Mouse (Mus musculus) hindbrain, embryonic 13.5 days (tissue): ENCODE measurements around the gene Ankrd44. TPM values are rescaled to one million over a fixed set of nuclear protein-coding genes. Genes with fewer than 3 reads are reported as not detected.
A peak's percentile ranks its signal among the peaks of the same experiment; 100 is the strongest.

Source experiments
- ATAC-seq: fragments of 200-750 bp; cut with Nextera tagmentation; 2 replicates; pipeline ENCODE4 v1.8.0; 2017; ENCODE audit warnings: moderate TSS enrichment; ENCODE audit not compliant: low FRiP score
- H3K27ac ChIP-seq: fragments of 300-500 bp; sonication (generic); 2 replicates; pipeline ENCODE4 v1.5.1; 2015; ENCODE audit warnings: inconsistent platforms, mild to moderate bottlenecking, moderate library complexity
- H3K27me3 ChIP-seq: fragments of 300-500 bp; sonication (generic); 2 replicates; pipeline ENCODE4 v1.6.1; 2015; ENCODE audit warnings: mild to moderate bottlenecking, inconsistent platforms
- H3K36me3 ChIP-seq: fragments of 300-500 bp; sonication (generic); 2 replicates; pipeline ENCODE4 v1.6.1; 2015; ENCODE audit warnings: mild to moderate bottlenecking, inconsistent platforms
- H3K4me1 ChIP-seq: fragments of 300-500 bp; sonication (generic); replicated peaks from 2 replicates; pipeline ENCODE4 v1.6.1; 2015; ENCODE audit warnings: inconsistent platforms
- H3K4me2 ChIP-seq: fragments of 300-500 bp; sonication (generic); 2 replicates; pipeline ENCODE4 v1.6.1; 2015; ENCODE audit warnings: inconsistent platforms, mild to moderate bottlenecking, moderate library complexity
- H3K4me3 ChIP-seq: fragments of 300-500 bp; sonication (generic); 2 replicates; pipeline ENCODE4 v1.5.1; 2015; ENCODE audit warnings: mild to moderate bottlenecking, inconsistent platforms
- H3K9ac ChIP-seq: fragments of 300-500 bp; sonication (generic); 2 replicates; pipeline ENCODE4 v1.6.1; 2015; ENCODE audit warnings: mild to moderate bottlenecking, inconsistent platforms
- H3K9me3 ChIP-seq: fragments of 300-500 bp; sonication (generic); 2 replicates; pipeline ENCODE4 v1.6.1; 2016; ENCODE audit warnings: inconsistent platforms
- WGBS: fragments of 180-500 bp; shearing (Covaris S2); methylation state at CpG from one replicate; pipeline ENCODE4 v1.1.7; 2015; 5-methylcytosine and 5-hydroxymethylcytosine counted together
- polyA plus RNA-seq: library from polyadenylated mRNA; unstranded; fragments of >200 nt; fragmentation: Nextera tagmentation; extraction: Ambion mirVana; gene quantifications from 2 replicates; pipeline ENCODE4 v1.2.1, GENCODE M21; 2015

Gene Ankrd44
- polyA plus RNA-seq, 1 experiment from 2014 or later: 20.9 TPM

DNA sequence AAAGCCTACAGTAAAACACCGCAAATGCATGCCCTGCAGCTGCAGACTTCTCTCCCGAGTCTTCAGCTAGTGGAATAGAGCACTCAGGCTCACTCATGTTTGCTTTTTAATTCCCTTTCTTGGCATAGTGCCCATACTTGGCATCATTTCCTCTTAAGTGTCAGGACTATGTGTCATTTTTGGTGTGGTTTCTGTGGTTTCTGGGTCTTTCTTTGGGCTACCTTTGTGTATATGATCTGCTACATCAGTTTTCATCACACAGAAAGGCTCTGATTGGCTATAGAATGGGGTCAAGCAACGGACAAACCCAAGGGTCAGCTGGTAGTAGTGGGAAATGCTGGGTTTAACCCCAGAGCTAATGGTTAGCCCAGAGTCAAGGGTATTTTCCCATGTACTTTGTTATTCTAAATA is 278.8 kb downstream of the Ankrd44 start:
- no peak for ATAC-seq
- Histone ChIP-seq H3K4me2 (no peak overlapping the region), H3K4me3 (no peak overlapping the region), H3K4me1 (peaks cover 8% of the 10 kb centered on the region; the same call in 1 of the 2 replicates), H3K27ac (no peak overlapping the region), H3K27me3 (no peaks in the 10 kb centered on the region), H3K36me3 (peaks cover 12% of the 10 kb centered on the region; the same call in 1 of the 2 replicates), H3K9ac (no peak overlapping the region), H3K9me3 (no peaks in the 10 kb centered on the region)
- 61% methylated on average over 3 of the region's 3 CpGs for WGBS

DNA sequence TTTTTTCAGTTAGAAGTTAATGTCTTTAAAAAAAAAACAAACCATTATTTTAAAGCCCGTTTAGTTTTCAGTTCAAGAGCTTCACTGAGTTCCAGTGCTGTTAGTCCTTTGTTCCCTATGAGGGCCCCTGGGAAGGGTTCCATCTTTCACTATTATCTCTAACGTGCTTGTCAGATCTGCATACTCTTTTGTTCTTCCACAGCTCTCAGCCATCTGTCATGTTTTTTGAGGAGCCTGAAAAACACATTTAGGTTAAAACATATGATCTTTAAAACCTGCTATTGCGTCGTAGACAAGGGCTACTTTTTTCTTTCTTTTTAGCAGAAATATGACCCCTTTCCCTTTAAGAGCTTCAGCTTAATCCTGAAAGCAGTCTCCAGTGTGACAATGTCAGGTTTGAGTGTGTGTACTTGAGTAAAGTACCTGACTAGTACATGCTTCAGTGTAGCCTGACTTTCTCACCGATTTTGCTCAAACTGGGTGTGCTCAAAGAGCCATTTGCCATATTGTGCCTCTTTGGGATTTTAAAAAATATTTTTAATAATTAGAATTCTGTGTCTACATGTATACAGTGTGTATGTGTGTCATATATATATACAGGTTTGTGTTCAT is 285.9 kb downstream of the Ankrd44 start:
- Histone ChIP-seq H3K4me3 (no peak overlapping the region), H3K4me2 (no peak overlapping the region), H3K36me3 (no peaks in the 10 kb centered on the region), H3K27ac (peak overlapping the region; percentile 73), H3K9me3 (no peaks in the 10 kb centered on the region), H3K9ac (0 out of 2 replicates have a peak overlapping the region, but pooled peaks have one; percentile 35), H3K4me1 (0 out of 2 replicates have a peak, but pooled peaks cover 10% of the 10 kb centered on the region), H3K27me3 (no peaks in the 10 kb centered on the region)
- ATAC-seq: peak; percentile 71
- 26% methylated on average over 5 of the region's 5 CpGs for WGBS

DNA sequence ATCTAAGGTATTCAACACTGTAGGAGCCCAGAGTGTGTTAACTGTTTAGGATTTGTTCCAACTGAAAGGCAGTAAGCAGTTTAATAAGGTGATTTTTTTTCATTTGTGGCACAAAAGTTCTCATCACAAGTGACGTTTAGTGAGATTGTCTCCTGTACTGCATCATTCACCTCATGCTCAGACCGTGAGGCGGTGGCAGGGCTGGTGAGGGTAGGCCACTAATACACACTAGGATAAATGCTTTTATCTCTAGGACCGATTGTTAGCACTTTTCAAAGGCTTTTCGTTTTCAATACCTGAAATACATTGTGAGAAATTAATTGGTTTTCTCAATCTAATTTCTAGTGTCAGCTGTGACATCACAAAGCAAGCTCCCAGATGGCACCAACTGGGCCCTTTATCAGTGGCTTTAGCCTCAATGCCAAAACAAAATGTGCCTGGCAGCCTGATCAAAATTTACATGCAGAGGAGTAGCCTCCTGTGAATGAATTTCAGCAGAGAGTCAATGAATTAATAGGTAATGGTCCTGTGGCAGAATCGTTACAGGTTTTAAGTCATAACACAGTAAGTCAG is 286.6 kb downstream of the Ankrd44 start:
- peak; percentile 77 for ATAC-seq
- WGBS: 30% methylated on average over 6 of the region's 6 CpGs
- H3K27ac ChIP-seq: peak overlapping the region; percentile 83
- no peaks in the 10 kb centered on the region for H3K36me3 ChIP-seq
- H3K9me3 ChIP-seq: no peaks in the 10 kb centered on the region
- H3K9ac ChIP-seq: no peak overlapping the region
- no peaks in the 10 kb centered on the region for H3K27me3 ChIP-seq
- H3K4me2 ChIP-seq: no peak overlapping the region
- no peak overlapping the region for H3K4me3 ChIP-seq
- H3K4me1 ChIP-seq: 0 out of 2 replicates have a peak, but pooled peaks cover 10% of the 10 kb centered on the region

DNA sequence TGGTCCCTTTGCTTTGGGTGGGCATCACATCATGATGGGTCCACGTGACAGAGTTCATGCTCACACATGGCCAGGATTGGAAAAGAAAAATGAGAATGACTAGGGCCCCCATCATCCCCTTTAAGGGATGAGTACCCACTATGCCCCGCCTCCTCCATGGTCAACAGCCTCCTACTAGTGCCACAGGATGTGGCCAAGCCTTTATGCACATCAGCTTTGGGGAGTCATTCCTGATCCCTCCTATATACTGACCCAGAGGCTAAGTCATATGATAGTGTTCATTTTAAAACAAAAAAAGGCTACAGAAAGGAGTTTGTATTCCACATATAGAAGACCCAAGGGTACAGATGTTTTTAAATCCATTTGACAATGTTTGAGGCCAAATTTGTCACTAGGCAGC is 287.1 kb downstream of the Ankrd44 start:
- ATAC-seq: peak; percentile 50; the same call in 1 of the 2 replicates
- H3K27me3 ChIP-seq: no peaks in the 10 kb centered on the region
- H3K36me3 ChIP-seq: no peaks in the 10 kb centered on the region
- 93% methylated on average over 2 of the region's 2 CpGs for WGBS
- H3K27ac ChIP-seq: peak overlapping the region; percentile 83
- H3K4me3 ChIP-seq: no peak overlapping the region
- H3K4me1 ChIP-seq: 0 out of 2 replicates have a peak, but pooled peaks cover 10% of the 10 kb centered on the region
- H3K4me2 ChIP-seq: no peak overlapping the region
- H3K9ac ChIP-seq: no peak overlapping the region
- H3K9me3 ChIP-seq: no peaks in the 10 kb centered on the region

DNA sequence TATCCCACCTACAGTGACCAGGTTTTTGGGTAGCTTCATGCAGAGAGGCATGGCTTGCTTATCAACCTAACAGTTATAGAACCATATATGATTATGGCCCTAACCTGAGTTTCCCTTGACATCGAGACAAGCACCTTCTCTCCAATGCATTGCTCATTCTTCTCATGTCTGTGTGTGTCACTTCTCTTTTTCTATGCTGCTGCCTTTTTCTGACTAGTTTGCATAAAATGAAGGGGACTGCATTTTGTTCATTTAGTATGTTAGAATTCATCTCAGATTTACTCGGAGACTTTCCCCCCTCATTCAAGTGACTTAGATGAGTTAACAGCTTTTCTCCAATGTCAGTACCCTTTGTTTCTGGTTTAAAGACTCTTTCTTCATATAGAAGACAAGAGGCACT is 288.8 kb downstream of the Ankrd44 start:
- Histone ChIP-seq H3K4me3 (no peak overlapping the region), H3K4me1 (0 out of 2 replicates have a peak, but pooled peaks cover 10% of the 10 kb centered on the region), H3K4me2 (no peak overlapping the region), H3K9ac (no peak overlapping the region), H3K36me3 (no peaks in the 10 kb centered on the region), H3K27me3 (no peaks in the 10 kb centered on the region), H3K27ac (no peak overlapping the region), H3K9me3 (no peaks in the 10 kb centered on the region)
- WGBS: 90% methylated on average over 2 of the region's 2 CpGs
- ATAC-seq: no peak

DNA sequence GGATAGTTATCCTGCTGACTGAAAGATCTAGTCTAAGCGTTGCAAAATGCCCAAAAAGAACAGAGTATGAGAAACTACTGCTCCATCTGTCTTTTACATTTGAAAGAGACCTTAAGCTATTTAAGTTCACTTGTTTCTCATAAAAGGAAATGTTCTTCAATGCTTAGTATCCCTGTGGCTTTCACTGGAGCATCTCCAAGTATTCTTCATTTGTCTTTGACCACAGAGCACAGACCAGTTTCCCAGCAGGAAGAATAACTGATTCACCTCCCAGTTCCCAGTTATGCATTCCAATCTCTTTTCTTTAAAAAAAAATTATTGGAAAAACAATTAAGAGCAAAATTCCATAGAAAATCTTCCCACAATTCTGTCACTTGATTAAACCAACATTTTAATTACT is 297.1 kb downstream of the Ankrd44 start:
- WGBS: 67% methylated on average over 1 of the region's 1 CpGs
- H3K27ac ChIP-seq: no peak overlapping the region
- no peak overlapping the region for H3K4me2 ChIP-seq
- no peak for ATAC-seq
- H3K9me3 ChIP-seq: no peaks in the 10 kb centered on the region
- H3K4me3 ChIP-seq: no peak overlapping the region
- H3K36me3 ChIP-seq: no peaks in the 10 kb centered on the region
- no peaks in the 10 kb centered on the region for H3K27me3 ChIP-seq
- H3K9ac ChIP-seq: no peak overlapping the region
- H3K4me1 ChIP-seq: no peaks in the 10 kb centered on the region

DNA sequence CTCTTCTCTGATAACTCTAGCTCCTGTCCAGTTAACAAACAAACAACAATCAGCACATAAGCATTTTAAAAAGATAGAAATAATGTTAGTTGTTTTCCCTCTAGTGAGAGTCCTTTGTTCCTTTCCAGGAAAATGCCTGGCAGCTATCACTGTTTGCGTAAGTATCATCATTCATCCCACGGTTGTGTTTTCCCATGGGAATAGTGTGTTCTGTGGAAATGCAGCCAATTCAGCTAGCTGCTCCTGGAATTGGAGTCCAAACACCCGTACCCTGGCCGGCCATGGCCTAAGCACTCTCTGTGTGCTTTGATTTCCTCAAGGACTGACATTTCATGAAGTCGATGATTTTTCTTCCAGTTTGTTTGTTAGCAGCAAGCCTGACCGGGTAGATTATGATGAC is 311.2 kb downstream of the Ankrd44 start:
- no peak for ATAC-seq
- Histone ChIP-seq H3K36me3 (no peaks in the 10 kb centered on the region), H3K27ac (no peak overlapping the region), H3K4me3 (no peak overlapping the region), H3K4me2 (no peak overlapping the region), H3K9ac (no peak overlapping the region), H3K27me3 (no peaks in the 10 kb centered on the region), H3K4me1 (no peaks in the 10 kb centered on the region), H3K9me3 (no peaks in the 10 kb centered on the region)
- WGBS: 85% methylated on average over 6 of the region's 6 CpGs

DNA sequence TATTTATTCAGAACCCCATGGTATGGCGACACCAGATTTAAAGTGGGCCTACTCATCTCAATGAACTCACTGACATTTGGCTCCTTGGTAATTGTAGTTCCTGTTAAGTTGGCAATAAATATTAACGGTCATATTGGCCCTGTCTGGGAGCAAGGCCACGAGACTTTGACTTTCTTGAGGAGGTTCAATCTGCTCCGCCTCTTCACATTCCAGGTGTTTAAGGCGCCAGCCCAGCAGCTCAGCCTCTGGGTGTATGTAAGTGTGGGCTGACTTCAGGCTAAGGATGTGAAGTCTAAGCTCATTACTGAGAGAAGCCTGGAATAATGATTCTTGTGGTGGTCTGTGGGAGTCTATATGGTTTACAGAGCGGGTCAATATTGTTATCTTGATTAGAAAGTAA is 313.8 kb downstream of the Ankrd44 start:
- WGBS: 81% methylated on average over 6 of the region's 6 CpGs
- Histone ChIP-seq H3K4me1 (no peaks in the 10 kb centered on the region), H3K4me2 (no peak overlapping the region), H3K4me3 (no peak overlapping the region), H3K36me3 (no peaks in the 10 kb centered on the region), H3K27ac (no peak overlapping the region), H3K9ac (no peak overlapping the region), H3K9me3 (no peaks in the 10 kb centered on the region), H3K27me3 (no peaks in the 10 kb centered on the region)
- no peak for ATAC-seq

DNA sequence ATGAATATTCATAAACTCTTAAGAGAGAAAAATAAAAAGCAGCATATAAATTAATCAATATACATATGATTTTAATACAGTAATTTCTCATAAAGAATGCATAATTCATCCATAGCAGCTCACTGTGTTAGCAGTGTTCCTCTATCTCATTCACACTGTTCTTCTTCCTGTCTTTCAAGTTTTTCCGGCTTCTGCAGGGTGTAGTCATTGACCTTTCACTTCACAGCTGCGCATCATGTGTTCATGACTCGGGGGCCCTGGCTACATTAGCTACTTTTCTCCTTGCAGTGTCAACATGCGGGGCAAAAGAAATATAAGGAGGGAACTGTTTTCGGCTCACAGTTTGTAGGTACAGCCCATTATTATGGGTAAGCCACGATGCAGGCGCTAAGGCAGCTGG is 314.3 kb downstream of the Ankrd44 start:
- Histone ChIP-seq H3K27me3 (no peaks in the 10 kb centered on the region), H3K36me3 (no peaks in the 10 kb centered on the region), H3K27ac (no peak overlapping the region), H3K4me2 (no peak overlapping the region), H3K9ac (no peak overlapping the region), H3K4me3 (no peak overlapping the region), H3K4me1 (no peaks in the 10 kb centered on the region), H3K9me3 (no peaks in the 10 kb centered on the region)
- WGBS: 68% methylated on average over 7 of the region's 7 CpGs
- ATAC-seq: no peak

DNA sequence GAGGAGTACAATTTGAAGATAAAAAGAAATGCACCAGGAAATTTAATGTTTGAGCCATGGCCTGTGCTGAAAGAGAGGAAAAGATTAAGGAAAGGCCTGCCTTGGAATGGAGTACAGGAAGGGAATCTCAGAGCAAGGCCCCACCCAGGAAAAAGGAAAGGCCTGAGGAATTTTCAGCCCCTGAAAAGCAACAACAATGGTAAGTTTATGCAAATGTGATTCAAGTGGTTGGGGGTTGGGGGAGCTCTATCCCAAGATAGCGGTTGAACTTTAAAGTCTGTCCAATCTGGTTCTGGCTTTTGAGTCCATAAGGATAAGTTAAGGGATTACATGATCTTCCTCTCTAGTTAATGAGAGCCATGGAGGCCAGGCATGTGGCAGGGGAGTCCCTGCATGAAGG is 319.3 kb downstream of the Ankrd44 start:
- Histone ChIP-seq H3K27ac (no peak overlapping the region), H3K4me3 (no peak overlapping the region), H3K4me1 (no peaks in the 10 kb centered on the region), H3K9ac (no peak overlapping the region), H3K27me3 (no peaks in the 10 kb centered on the region), H3K4me2 (no peak overlapping the region), H3K9me3 (no peaks in the 10 kb centered on the region), H3K36me3 (no peaks in the 10 kb centered on the region)
- no peak for ATAC-seq
- WGBS: 77% methylated on average over 1 of the region's 1 CpGs

DNA sequence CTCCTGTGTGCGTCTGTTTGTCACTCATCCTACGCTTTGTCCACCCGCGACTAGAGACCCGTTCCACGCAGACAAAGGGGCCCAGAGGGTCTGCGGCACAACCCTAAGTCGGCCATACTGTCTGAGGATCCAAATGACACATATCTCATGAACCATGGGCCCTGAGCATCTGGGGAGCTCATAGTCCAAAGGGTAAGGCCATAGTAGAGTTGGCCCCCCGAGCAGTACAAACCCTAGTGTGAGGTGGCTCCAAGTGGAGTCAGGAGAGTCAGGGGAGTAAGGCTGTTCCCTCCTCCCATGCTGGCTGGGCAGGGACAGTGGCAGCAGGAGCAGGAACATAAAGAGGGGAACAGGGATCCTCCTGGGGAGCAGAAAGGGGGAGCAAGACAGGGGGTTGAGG is 324.5 kb downstream of the Ankrd44 start:
- 97% methylated on average over 9 of the region's 9 CpGs for WGBS
- ATAC-seq: no peak

DNA sequence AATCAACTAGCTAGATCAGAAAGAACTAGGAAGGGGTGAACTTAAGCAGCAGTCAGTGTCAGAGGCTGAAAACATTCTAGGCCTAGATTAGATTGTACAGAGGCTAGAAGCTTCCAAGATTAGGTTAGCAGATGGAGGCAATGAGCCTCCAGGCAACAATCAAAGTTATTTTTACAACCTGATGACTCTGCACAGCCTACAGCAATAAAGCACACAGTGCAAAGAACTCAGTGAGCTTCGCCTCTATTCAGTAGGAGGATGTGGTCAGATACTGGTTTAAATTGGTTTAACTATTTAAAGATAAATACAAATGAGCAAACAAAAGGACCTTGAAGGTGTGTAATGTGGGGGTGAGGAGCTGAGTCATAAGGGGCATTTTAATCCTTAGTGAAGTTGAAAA is 325.9 kb downstream of the Ankrd44 start:
- no peak overlapping the region for H3K9ac ChIP-seq
- no peak for ATAC-seq

More for the DNA sequence above, 324.5 kb downstream of the Ankrd44 start:
- H3K9ac ChIP-seq: no peak overlapping the region
- H3K9me3 ChIP-seq: peaks cover 4% of the 10 kb centered on the region; the same call in 1 of the 2 replicates
- no peaks in the 10 kb centered on the region for H3K36me3 ChIP-seq
- no peak overlapping the region for H3K27ac ChIP-seq
- no peak overlapping the region for H3K4me3 ChIP-seq
- H3K4me2 ChIP-seq: no peak overlapping the region
- H3K4me1 ChIP-seq: no peaks in the 10 kb centered on the region
- H3K27me3 ChIP-seq: no peaks in the 10 kb centered on the region

More for the DNA sequence above, 325.9 kb downstream of the Ankrd44 start:
- H3K36me3 ChIP-seq: no peaks in the 10 kb centered on the region
- H3K27me3 ChIP-seq: no peaks in the 10 kb centered on the region
- H3K27ac ChIP-seq: no peak overlapping the region
- H3K4me2 ChIP-seq: no peak overlapping the region
- H3K4me3 ChIP-seq: no peak overlapping the region
- H3K4me1 ChIP-seq: no peaks in the 10 kb centered on the region
- 88% methylated on average over 1 of the region's 1 CpGs for WGBS
- peaks cover 4% of the 10 kb centered on the region; the same call in 1 of the 2 replicates for H3K9me3 ChIP-seq
